Mouse (Mus musculus): Measurements from ENCODE around the gene Nfkb1. TPM values are rescaled to one million over a fixed set of nuclear protein-coding genes. Genes with fewer than 3 reads are reported as not detected.

Gene Nfkb1
- polyA plus RNA-seq, 1 experiment from 2014 or later, result 22.6 TPM

- Histone ChIP-seq H3K4me1 (ENCODE audit: control insufficient read depth, insufficient read depth, low read length) (peaks cover 11% of the 10 kb centered on the region), H3K4me2 (ENCODE audit: low read depth, low read length) (no peak overlapping the region), H3K27me3 (ENCODE audit: control insufficient read depth, insufficient read depth, low read length) (no peaks in the 10 kb centered on the region), H3K27ac (ENCODE audit: low read length) (no peak overlapping the region), H3K9ac (ENCODE audit: low read length) (0 out of 2 replicates have a peak overlapping the region, but pooled peaks have one; percentile 16), H3K36me3 (ENCODE audit: control insufficient read depth, insufficient read depth, low read length) (no peaks in the 10 kb centered on the region), H3K4me3 (replicated peaks; ENCODE audit: low read length) (no peak overlapping the region), H3K9me3 (replicated peaks; ENCODE audit: control insufficient read depth, low read length) (no peaks in the 10 kb centered on the region)
- no peak; the same call in 1 of the 2 replicates for ATAC-seq (ENCODE audit: insufficient read depth, low FRiP score)
- WGBS, result 30% methylated on average over 10 of the region's 10 CpGs
Observed at GRCm38 (mm10) chr3:135581606-135582117, 109.7 kb downstream of the Nfkb1 start.

- H3K27ac ChIP-seq (ENCODE audit: low read length), result peak overlapping the region; percentile 28; the same call in 1 of the 2 replicates
- H3K4me1 ChIP-seq (ENCODE audit: control insufficient read depth, insufficient read depth, low read length), result peaks cover 8% of the 10 kb centered on the region
- 0 out of 2 replicates have a peak overlapping the region, but pooled peaks have one; percentile 23 for H3K9ac ChIP-seq (ENCODE audit: low read length)
- no peak overlapping the region for H3K4me3 ChIP-seq (replicated peaks; ENCODE audit: low read length)
- WGBS, result 64% methylated on average over 21 of the region's 21 CpGs
- H3K9me3 ChIP-seq (replicated peaks; ENCODE audit: control insufficient read depth, low read length), result no peaks in the 10 kb centered on the region
- H3K27me3 ChIP-seq (ENCODE audit: control insufficient read depth, insufficient read depth, low read length), result no peaks in the 10 kb centered on the region
- H3K36me3 ChIP-seq (ENCODE audit: control insufficient read depth, insufficient read depth, low read length), result no peaks in the 10 kb centered on the region
- peak; percentile 32; the same call in 1 of the 2 replicates for ATAC-seq (ENCODE audit: insufficient read depth, low FRiP score)
- no peak overlapping the region for H3K4me2 ChIP-seq (ENCODE audit: low read depth, low read length)
Observed at GRCm38 (mm10) chr3:135580439-135581275, 110.7 kb downstream of the Nfkb1 start.

GRCm38 (mm10) chr3:135579179-135579578, 112.2 kb downstream of the Nfkb1 start:
- Histone ChIP-seq H3K27ac (ENCODE audit: low read length) (no peak overlapping the region), H3K36me3 (ENCODE audit: control insufficient read depth, insufficient read depth, low read length) (no peaks in the 10 kb centered on the region), H3K27me3 (ENCODE audit: control insufficient read depth, insufficient read depth, low read length) (no peaks in the 10 kb centered on the region), H3K4me2 (ENCODE audit: low read depth, low read length) (no peak overlapping the region), H3K9ac (ENCODE audit: low read length) (no peak overlapping the region), H3K4me3 (replicated peaks; ENCODE audit: low read length) (no peak overlapping the region), H3K4me1 (ENCODE audit: control insufficient read depth, insufficient read depth, low read length) (peaks cover 8% of the 10 kb centered on the region), H3K9me3 (replicated peaks; ENCODE audit: control insufficient read depth, low read length) (no peaks in the 10 kb centered on the region)
- no peak for ATAC-seq (ENCODE audit: insufficient read depth, low FRiP score)
- WGBS, result 34% methylated on average over 4 of the region's 4 CpGs

DNA sequence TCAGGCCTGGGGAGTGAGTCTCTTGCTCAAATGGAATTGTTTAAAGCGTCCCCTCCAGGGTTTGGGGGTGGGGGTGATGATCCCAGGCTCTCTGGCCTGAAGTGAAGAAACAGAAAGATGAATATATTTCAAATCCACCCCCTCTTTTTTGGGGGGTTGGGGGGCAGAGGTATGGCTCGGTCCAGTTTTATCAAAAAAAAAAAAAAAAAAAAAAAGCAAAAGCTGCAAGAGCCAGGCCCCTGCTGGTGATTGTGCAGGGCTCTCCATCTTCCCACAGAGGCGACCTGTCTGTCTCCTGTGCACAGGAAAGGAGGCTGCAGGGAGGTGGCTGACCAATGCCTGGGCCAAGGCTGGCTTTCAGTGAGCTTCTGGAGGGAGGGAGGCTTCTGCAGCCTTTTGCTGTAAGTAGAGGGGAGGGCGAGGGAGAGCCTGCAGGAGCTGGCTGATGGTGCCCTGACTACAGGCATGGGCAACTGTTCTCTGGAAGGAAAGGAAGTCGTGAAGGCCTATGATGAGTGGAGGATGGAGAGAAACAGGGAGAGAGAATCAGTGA, 112.7 kb downstream of the Nfkb1 start:
- Histone ChIP-seq H3K27me3 (ENCODE audit: control insufficient read depth, insufficient read depth, low read length) (no peaks in the 10 kb centered on the region), H3K27ac (ENCODE audit: low read length) (no peak overlapping the region), H3K4me1 (ENCODE audit: control insufficient read depth, insufficient read depth, low read length) (peaks cover 8% of the 10 kb centered on the region), H3K4me3 (replicated peaks; ENCODE audit: low read length) (no peak overlapping the region), H3K36me3 (ENCODE audit: control insufficient read depth, insufficient read depth, low read length) (no peaks in the 10 kb centered on the region), H3K9ac (ENCODE audit: low read length) (no peak overlapping the region), H3K9me3 (replicated peaks; ENCODE audit: control insufficient read depth, low read length) (no peaks in the 10 kb centered on the region), H3K4me2 (ENCODE audit: low read depth, low read length) (no peak overlapping the region)
- 54% methylated on average over 5 of the region's 5 CpGs for WGBS
- no peak for ATAC-seq (ENCODE audit: insufficient read depth, low FRiP score)

DNA sequence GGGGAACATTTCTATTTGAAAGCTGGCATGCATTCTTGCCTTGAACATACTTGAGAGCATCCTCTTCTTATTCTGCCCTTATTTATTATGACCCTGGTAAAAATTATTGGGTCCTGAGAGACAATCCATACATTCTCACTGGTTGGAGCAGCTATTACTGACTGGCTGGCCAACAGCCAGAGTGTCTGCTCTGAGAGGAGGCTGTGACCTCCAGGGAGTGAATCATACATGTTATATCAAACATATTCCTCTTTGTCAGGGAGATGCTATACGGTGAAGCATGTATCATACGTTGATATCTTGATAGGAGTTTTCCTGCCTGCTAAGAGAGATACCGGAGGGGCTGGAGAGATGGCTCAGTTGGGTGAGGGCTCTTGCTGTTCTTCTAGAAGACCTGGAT, 116.2 kb downstream of the Nfkb1 start:
- Histone ChIP-seq H3K9ac (ENCODE audit: low read length) (no peak overlapping the region), H3K27me3 (ENCODE audit: control insufficient read depth, insufficient read depth, low read length) (no peaks in the 10 kb centered on the region), H3K27ac (ENCODE audit: low read length) (no peak overlapping the region), H3K4me3 (replicated peaks; ENCODE audit: low read length) (no peak overlapping the region), H3K4me2 (ENCODE audit: low read depth, low read length) (no peak overlapping the region), H3K4me1 (ENCODE audit: control insufficient read depth, insufficient read depth, low read length) (peaks cover 9% of the 10 kb centered on the region; the same call in 1 of the 2 replicates), H3K9me3 (replicated peaks; ENCODE audit: control insufficient read depth, low read length) (no peaks in the 10 kb centered on the region), H3K36me3 (ENCODE audit: control insufficient read depth, insufficient read depth, low read length) (no peaks in the 10 kb centered on the region)
- ATAC-seq (ENCODE audit: insufficient read depth, low FRiP score), result no peak
- 53% methylated on average over 3 of the region's 3 CpGs for WGBS

DNA sequence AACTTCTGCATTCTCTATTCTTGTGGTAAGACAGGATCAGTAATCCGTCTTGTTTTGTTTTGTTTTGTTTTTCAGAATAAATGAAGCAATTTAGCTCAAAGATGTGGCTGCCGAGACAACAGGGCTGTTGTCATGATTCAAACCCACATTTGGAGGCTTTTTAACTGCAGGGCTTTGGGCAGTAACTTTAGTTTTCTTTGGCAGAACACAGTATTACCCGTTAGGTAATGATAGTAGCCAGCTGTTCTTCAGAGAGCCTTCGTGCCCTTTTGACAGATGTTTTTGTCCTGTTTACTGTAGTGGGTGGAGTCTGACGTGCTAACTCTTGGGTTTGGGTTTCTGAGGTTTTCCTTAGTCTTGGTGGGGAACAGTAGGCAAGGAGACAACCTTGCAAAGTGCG, 118.3 kb downstream of the Nfkb1 start:
- WGBS, result 24% methylated on average over 6 of the region's 6 CpGs
- no peaks in the 10 kb centered on the region for H3K9me3 ChIP-seq (replicated peaks; ENCODE audit: control insufficient read depth, low read length)
- H3K27me3 ChIP-seq (ENCODE audit: control insufficient read depth, insufficient read depth, low read length), result no peaks in the 10 kb centered on the region
- ATAC-seq (ENCODE audit: insufficient read depth, low FRiP score), result no peak
- H3K9ac ChIP-seq (ENCODE audit: low read length), result no peak overlapping the region
- H3K27ac ChIP-seq (ENCODE audit: low read length), result no peak overlapping the region
- H3K36me3 ChIP-seq (ENCODE audit: control insufficient read depth, insufficient read depth, low read length), result no peaks in the 10 kb centered on the region
- no peak overlapping the region for H3K4me2 ChIP-seq (ENCODE audit: low read depth, low read length)
- no peak overlapping the region for H3K4me3 ChIP-seq (replicated peaks; ENCODE audit: low read length)
- H3K4me1 ChIP-seq (ENCODE audit: control insufficient read depth, insufficient read depth, low read length), result peaks cover 7% of the 10 kb centered on the region; the same call in 1 of the 2 replicates

GRCm38 (mm10) chr3:135571540-135571939, 119.8 kb downstream of the Nfkb1 start:
- WGBS, result 63% methylated on average over 13 of the region's 13 CpGs
- H3K9ac ChIP-seq (ENCODE audit: low read length), result no peak overlapping the region
- ATAC-seq (ENCODE audit: insufficient read depth, low FRiP score), result no peak
- H3K36me3 ChIP-seq (ENCODE audit: control insufficient read depth, insufficient read depth, low read length), result no peaks in the 10 kb centered on the region
- no peak overlapping the region; the same call in 1 of the 2 replicates for H3K4me3 ChIP-seq (replicated peaks; ENCODE audit: low read length)
- H3K27me3 ChIP-seq (ENCODE audit: control insufficient read depth, insufficient read depth, low read length), result no peaks in the 10 kb centered on the region
- no peak overlapping the region for H3K27ac ChIP-seq (ENCODE audit: low read length)
- peaks cover 7% of the 10 kb centered on the region; the same call in 1 of the 2 replicates for H3K4me1 ChIP-seq (ENCODE audit: control insufficient read depth, insufficient read depth, low read length)
- H3K4me2 ChIP-seq (ENCODE audit: low read depth, low read length), result peak overlapping the region; percentile 10; the same call in 1 of the 2 replicates
- H3K9me3 ChIP-seq (replicated peaks; ENCODE audit: control insufficient read depth, low read length), result no peaks in the 10 kb centered on the region

DNA sequence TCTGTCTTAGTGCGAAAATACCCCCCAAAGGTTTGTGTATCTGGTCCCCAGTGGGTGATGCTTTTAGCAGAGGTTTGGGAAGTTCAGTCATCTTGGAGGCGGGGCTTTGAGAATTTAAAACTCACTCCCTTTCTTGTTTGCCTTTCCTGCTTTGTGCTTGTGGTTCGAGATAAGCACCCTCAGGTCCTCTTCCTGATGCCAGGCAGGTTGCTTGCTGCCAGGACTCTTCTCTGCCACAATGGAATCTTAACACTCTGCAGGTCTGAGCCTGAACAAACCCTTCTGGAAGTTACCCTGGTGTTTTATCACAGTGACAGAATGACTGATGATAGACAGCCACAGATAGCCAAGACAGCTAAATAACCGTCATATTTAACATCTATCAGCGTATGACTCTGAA, 122.7 kb downstream of the Nfkb1 start:
- no peak overlapping the region for H3K4me2 ChIP-seq (ENCODE audit: low read depth, low read length)
- peaks cover 7% of the 10 kb centered on the region; the same call in 1 of the 2 replicates for H3K4me1 ChIP-seq (ENCODE audit: control insufficient read depth, insufficient read depth, low read length)
- no peaks in the 10 kb centered on the region for H3K36me3 ChIP-seq (ENCODE audit: control insufficient read depth, insufficient read depth, low read length)
- WGBS, result 53% methylated on average over 5 of the region's 5 CpGs
- no peak overlapping the region for H3K9ac ChIP-seq (ENCODE audit: low read length)
- H3K27me3 ChIP-seq (ENCODE audit: control insufficient read depth, insufficient read depth, low read length), result no peaks in the 10 kb centered on the region
- H3K4me3 ChIP-seq (replicated peaks; ENCODE audit: low read length), result no peak overlapping the region
- H3K27ac ChIP-seq (ENCODE audit: low read length), result no peak overlapping the region
- no peaks in the 10 kb centered on the region for H3K9me3 ChIP-seq (replicated peaks; ENCODE audit: control insufficient read depth, low read length)
- no peak for ATAC-seq (ENCODE audit: insufficient read depth, low FRiP score)

GRCm38 (mm10) chr3:135567888-135568287, 123.5 kb downstream of the Nfkb1 start:
- ATAC-seq (ENCODE audit: insufficient read depth, low FRiP score), result no peak
- 71% methylated on average over 6 of the region's 6 CpGs for WGBS
- Histone ChIP-seq H3K4me2 (ENCODE audit: low read depth, low read length) (no peak overlapping the region), H3K36me3 (ENCODE audit: control insufficient read depth, insufficient read depth, low read length) (no peaks in the 10 kb centered on the region), H3K27me3 (ENCODE audit: control insufficient read depth, insufficient read depth, low read length) (no peaks in the 10 kb centered on the region), H3K4me1 (ENCODE audit: control insufficient read depth, insufficient read depth, low read length) (no peaks in the 10 kb centered on the region), H3K27ac (ENCODE audit: low read length) (no peak overlapping the region), H3K9me3 (replicated peaks; ENCODE audit: control insufficient read depth, low read length) (no peaks in the 10 kb centered on the region), H3K4me3 (replicated peaks; ENCODE audit: low read length) (no peak overlapping the region), H3K9ac (ENCODE audit: low read length) (no peak overlapping the region)

Data from stomach, embryonic 16.5 days (tissue).